Mouse (Mus musculus) adrenal gland, adult 18-20 months (tissue): ENCODE measurements around the gene Tsnaxip1. TPM values are rescaled to one million over a fixed set of nuclear protein-coding genes. Genes with fewer than 3 reads are reported as not detected.

ENCODE experiments used
- DNase-seq, 2 experiments: peaks; one replicate each; pipeline ENCODE4 v3.0.0; 2021 to 2022; ENCODE audit warnings: low spot score in 2 of 2
- long read RNA-seq, 2 experiments: library from polyadenylated mRNA; stranded (forward); transcript quantifications; one replicate each; pipeline ENCODE4 v2.0.0; 2021
- total RNA-seq, 2 experiments: library from RNA; stranded (reverse); gene quantifications; 1 replicate in 1 of 2; 2 replicates in 1 of 2; pipeline ENCODE4 v1.2.3; 2021

The Tsnaxip1 gene
- not detected for total RNA-seq
- long read RNA-seq, experiment 1, partial matches to known transcripts = 0 of 1 reads
- long read RNA-seq, experiment 1, other reads (novel, unspliced or antisense) = 1 of 1 reads
- long read RNA-seq, experiment 2, partial matches to known transcripts = 0 of 1 reads
- long read RNA-seq, experiment 2, other reads (novel, unspliced or antisense) = 1 of 1 reads

DNA sequence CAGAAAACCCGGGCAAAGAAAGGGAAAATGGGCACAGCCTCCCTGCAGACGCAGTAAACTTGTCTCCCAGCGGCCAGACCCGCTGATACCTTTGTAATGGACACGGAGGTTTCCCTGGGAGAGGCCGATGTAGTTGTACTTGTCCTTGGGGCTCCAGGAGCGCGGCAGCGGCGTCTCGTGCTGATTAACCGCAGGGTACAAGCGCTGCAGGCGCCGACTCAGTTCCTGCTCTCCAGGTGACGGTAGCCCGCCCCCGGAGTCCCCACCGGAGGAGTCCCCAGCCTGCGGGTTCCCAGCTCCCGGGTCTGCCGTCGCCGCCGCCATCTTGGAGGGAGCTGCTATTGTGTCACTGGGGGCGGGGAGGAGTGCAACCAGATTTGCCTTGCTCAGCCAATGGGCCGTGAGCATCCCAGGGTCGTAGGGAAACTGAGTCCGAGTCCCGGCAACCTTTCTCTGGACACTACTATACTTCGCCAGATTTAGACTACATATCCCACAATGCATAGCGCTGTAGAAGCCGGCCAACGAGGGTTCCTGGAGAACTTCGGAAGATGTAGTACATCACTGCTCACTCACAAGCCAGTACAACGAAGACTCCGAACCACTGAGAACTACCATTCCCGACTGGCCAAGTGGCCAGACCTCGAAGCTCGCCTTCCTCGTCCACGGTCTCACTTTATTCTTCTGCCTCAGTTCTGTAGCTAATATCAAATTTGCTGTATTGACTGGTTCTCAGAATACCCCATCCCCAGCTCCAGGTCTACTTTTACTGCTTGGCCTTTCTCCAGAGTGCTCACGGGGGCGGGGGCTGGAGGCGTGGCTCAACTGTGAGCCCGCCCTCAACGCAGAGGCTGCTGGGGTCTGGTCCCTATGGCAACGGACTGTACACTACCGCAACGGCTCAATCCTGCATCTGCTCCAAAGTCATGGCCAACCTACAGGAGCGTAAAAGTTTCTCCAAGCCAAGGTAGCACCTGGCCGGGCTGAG is at the start of gene Tsnaxip1, which contains the start of gene Ranbp10:
Tsnaxip1 (plus strand) TSS at position 871 of the 988 bp plus-strand sequence.
Ranbp10 (minus strand) TSS at position 490 of the 988 bp plus-strand sequence.
- DNase-seq = peak; percentile 89

DNA sequence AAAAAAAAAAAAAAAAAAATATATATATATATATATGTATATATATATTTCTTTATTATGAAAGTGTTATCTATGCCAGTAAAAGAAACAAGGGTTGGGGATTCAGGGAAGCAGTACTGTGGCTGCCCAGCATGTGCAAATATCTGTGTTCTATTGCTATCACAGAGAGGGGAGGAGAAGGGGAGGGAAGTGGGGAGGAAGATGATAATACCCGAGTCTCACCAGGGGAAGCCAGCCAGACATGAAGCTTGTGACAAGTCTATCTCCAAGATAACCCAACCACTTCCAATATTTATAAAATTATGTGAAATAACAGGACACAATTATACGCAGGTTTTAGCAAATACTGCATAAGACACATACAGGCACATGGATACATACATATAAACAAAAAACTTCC is 49.7 kb upstream of the Tsnaxip1 start:
- no peak for DNase-seq

DNA sequence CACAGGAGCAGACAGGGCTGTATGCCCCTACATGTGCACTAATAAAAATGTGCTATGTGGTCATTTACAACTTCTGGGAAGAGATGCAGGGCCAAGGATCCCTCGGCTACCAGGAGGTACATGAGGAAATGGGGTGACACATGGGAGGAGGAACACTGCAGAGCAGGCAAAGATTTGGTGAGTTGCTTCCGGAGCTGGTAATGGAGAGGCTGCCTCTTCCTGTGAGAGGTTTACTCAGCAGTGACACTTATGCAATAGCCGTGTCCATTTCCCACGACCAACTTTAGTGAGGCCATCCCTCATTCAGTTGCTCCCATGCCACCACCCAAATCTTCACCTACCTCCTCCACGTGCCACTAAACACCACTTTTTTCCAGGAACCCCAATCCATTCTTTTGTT is 47.2 kb upstream of the Tsnaxip1 start:
- no peak for DNase-seq

DNA sequence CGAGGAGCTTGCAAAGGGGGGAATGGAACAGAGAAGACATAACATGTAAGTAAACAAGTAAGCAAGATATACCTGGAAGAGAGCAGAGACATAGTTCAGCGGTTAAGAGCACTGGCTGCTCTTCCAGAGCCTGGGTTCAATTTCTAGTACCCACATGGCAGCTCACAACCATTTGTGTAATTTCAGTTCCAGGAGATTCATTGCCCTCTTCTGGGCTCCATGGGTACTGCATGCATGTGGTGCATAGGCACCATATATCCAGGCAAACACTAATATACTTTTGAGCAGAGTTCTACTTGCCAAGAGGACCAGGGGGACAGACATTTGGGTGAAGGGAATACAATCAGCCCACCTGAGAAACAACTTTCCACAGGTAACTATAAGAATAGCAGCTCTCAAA is 39.3 kb upstream of the Tsnaxip1 start:
- DNase-seq = peak; percentile 47 to 67

DNA sequence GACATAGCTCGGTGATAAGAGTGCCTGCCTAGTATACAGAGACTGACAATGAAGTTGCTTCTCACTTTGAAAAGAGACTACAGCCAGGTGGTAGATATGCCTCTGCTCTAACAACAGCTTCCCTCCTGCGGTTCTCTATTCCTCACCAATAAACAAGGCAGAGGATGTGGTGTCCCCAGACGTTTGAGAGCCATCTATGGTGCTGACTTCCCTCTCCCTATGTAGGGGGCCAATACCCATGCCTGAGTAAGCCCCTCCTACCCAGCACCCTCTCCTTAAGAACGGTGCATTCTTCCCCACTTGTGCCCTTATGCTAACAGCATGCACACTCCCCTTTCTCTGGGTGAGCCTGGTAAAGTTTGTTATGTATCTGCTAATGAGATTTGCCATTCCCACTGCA is 38.6 kb upstream of the Tsnaxip1 start:
- DNase-seq = no peak

DNA sequence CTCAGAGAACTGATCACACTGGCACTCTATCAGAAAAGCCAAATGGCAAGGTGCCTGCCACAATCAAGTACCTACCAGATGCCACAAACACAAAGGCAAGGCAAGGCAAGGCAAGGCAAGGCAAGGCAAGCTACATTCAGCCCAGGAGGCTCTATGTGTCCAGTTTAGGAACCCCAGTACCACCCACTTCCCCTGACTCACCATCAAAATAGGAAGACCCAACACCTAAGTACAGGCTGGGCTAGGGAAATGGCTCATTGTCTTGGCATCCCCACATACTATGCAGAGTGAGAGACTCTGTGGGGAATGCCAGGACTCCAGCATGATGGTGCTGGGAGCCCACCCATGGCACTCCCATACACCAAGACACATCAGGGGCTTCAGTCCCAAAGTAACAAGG is 37.9 kb upstream of the Tsnaxip1 start:
- DNase-seq = no peak

DNA sequence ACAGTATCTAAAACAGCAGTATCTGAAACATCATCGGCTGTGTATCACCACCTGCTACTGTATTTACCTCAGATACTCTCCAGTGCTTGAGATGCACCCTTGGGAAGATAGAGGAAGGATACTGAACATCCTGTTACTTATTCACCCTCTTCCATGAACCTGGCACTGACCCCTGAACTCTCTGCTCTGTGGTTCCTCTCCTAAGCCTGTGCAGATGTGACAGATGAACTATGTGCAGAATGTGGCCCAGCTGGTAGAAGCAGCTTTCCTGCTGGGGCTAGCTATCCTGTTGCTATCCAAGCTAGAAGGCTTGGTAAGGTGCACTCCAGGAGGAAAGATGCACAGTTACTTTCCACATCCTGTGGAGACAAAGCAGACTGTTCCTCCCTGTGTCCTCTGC is 34.2 kb upstream of the Tsnaxip1 start:
- no peak for DNase-seq

DNA sequence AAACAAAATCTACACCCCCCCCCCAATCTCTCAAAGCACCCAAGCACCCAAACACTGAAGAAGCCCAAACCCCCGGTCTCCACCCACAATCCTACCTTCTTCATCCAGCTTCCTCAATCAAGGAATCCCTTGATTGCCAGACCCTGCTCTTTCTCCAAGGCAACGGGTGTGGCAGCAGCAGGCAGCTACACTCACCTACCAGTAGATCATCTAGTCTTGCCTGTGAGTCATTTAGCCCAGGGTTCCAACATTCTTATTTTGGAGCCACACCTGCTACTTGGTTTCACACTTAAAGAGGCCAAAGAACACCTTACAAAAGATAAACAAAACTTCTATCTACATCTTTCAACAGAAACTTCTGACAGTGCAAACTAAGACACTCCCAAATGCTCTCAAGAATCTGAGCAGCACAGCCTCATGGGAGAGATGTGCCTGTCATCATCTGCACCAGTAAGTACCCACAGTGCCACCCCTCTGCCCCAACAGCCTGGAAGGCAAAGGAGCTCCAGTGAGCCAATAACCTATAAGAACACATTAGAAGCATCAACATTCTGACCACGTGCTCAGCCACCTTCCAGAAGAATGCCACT is 33.4 kb upstream of the Tsnaxip1 start:
- DNase-seq = no peak

DNA sequence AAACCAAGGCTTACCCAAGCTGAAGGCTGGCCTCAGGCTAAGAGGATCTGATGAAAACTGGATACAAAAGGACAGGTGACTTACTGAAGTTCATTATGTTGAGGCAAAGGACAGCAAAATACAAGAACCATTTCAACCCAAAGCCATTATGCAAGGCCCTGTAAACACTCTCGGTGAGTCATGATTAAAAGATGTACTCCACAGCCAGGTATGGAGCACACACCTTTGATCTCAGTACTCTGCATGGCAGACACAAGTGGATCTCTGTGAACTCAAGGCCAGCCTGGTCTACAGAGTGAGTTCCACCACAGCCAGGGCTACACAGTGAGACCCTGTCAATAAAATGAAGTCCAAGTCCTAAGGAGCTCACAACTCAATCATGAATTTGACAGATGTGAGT is 31.7 kb upstream of the Tsnaxip1 start:
- DNase-seq = no peak

DNA sequence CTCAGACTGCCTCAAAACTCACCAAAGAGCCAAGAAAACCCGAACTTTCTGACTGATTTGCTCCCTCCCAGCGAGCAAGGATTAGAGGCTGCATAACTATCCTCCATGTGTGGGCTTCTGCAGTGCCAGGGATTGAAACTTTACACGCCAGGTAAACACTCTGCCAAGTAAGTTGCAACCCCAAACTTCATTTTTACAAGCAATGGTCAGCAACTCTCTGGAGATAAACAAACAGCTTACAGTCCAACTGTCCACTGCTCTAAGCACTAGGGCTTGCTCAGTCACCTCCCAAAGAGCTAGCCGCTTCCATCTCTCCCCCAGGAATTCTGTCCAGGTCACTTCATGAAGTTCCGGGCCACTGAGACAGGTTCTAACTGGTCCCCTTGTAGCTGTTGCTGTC is 29.1 kb upstream of the Tsnaxip1 start:
- DNase-seq = no peak

DNA sequence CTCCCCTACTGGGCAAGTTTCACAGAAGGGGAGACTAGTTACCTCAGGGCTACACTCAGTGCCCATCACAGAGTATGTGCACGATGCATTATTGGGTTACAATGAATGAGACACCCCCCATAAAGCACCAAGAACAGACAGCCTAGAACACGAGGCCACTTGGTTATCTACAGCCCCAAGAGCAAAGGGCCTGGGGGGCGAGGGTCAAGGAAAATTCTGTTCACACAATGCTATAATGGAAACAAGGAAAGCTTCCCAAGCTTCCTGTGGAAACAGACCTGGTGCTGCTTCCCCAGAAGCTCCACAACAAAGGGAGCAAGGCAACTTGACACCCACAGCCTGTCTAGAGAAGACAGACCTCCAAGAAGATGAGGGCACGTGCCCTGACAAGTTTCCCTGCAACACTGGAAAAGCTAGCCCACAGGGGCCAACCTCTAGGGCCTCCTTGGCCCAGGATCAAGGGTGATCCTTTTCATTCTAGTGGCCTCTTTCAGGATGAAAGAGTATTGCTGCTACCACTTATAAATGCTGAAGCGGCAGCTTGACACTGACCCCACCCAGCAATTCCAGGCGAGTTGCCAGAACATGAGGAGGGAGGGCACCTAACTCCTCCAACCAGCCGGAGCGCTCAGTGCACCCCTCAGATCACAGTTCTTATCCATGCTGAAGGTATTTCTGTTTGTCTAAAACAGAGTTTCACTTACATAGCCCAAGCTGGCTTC is 28.3 kb upstream of the Tsnaxip1 start:
- peak; percentile 64 to 69 for DNase-seq

DNA sequence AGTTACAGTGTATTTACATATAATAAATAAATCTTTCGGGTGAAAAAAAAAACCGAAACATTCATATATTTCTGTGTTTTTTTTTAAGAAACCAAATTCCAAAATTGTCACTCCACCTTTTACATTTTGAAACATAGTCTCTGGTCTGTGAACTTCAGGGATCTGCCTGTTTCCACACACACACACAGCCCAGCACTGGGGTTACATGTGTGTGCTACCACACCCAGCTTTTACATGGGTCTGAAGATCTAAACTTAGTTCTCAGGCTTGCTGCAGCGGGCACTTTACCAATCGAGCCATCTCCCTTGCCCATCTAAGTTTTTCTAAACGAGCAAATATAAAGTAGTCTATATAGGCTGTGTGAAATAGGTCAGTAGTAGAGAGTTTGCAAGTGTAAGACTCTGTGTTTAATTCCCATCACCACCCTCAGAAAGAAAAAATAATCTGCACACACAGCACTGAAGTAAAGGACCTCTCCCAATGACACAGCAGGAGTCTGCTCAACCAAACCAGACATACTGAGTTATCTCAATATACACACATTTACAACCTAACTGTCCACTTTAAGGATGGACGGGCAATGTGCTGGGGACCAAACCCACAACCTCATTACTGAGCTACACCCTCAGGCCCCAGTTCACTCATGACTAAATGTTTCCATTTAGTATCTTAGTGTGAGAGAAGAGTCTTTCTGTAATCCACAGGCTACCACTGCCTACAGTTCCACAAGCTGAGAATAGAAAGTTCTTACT is 26.2 kb upstream of the Tsnaxip1 start:
- no peak for DNase-seq

DNA sequence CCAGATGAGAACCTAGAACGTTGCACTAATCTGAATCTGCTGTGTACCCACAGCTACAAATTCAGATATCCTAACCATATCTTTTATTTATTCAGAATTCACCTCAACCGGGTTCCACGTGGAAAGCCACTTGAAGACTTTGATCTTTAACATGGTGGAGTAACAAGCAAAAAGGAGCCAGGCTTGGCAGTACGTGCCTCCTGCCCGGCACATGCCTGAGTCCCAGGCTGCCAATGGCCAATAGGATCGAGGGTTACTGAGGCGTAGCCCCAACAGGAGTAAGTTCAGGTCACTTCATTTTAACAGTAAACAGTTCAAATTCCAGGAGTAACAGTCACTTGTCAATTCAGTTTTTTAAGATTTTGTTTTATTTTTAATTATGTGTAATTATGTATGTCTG is 22.7 kb upstream of the Tsnaxip1 start:
- DNase-seq = no peak

DNA sequence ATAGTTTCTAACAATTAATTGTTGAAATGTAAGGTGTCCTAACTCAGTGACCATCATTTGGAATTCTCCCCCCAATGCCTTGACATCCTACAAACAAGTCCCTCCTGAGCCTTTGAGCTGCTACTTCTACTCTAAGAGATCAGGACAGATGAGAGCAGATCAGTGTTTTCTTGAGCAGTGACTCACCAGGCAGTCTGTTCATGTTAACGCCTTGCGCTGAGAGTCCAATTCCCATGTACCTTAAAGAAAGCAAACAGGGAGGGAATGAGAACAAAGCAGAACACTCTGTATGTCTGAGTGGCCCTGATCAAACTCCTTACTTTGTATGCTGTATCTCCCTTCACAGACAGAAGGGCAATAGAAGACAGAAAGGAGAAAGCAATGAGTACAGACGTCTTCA is 22.2 kb upstream of the Tsnaxip1 start:
- DNase-seq = no peak

DNA sequence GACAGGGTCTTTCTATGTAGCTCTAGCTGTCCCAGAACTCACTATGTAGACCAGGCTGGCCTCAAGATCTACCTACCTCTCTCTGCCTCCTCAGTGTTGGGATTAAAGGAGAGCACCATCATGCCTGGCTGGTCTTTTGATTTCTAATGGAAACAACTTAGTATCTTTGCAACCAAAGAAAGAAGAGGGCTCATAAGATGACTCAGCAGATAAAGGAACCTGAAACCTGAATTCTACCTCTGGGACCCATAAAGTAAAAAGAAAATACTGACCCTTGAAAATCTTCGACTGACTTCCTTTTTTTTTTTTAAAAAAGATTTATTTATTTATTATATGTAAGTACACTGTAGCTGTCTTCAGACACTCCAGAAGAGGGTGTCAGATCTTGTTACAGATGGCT is 21.6 kb upstream of the Tsnaxip1 start:
- DNase-seq = no peak

DNA sequence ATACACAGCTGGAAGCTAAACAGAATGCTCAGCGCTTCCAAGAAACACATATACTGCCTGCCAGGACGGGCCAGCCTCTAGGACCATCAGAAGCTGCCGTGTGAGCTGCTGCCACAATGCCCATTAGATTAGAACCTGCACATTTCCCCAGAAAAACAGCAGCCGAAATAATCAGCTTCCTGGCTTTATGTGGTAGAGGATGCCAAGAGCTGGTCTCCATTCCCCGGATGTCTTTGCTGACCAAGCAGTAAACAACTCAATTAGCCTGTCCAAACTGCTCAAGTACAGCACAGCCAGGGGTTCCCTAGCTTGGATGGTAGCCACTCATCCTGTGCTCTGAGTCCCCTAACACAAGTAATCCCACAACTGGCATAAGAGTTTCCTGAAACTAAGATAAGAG is 19.8 kb upstream of the Tsnaxip1 start:
- no peak for DNase-seq

DNA sequence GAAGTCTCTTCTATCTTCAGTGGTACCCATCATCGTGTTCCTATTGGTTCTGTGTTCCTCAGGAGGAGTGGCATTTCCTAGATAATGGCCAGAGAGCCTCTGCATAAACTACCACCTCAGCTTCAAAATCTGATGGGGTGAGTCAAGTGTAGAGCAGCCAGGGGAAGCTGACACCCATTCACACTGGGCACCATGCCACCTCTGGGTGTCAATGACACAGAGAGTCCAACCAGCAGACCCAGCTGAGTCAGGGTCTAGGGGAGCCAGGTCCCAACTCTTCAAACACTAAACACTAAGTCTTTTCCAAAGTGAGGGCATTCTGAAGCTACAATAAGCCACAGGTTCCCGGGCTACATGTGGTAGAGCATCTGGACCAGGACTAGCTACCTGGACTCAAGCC is 19.1 kb upstream of the Tsnaxip1 start:
- peak; percentile 27 to 30 for DNase-seq

DNA sequence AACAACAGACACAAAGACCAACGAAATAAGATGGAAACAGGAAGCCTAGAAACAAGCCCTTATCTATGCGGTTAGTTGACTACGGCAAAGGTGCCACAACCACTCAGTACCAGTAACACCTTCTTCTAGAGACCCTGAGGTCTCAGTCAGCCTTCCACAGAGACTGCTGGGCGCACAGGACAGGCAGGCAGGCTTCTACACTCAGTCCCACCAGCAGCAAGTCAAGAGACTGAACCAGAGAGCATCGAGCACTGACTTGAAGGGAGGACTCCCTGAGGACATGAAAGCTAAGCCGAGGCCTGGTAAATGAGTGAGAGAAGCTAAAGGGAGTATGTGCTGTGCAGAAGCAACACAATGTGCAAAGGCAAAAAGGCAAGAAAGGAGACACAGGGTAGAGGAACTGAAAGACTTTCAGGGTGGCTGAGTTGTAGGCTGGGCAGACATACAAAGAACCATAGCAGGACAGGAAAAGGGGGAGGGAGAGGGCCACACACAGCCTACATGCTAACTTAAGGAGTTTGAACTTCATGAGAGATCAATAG is 17.2 kb upstream of the Tsnaxip1 start:
- no peak for DNase-seq

DNA sequence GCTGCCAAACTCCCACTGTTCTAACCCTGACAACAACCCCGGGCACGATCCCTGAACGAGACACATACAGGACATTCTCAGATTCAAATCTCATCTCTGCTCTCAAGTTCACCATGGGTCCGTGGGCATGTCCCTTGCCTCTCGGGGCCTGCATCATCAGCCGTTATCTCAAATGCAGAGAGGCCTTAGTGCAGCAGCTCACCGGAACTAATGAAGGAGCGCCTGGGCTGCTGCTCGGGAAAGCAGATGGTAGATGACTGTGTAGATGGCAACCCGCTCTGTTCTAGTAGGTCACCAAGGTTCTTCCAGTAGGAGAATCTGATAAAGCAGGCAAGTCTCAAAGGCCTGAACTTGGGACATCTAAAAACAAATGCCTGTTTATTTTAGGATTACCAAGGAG is 16.5 kb upstream of the Tsnaxip1 start:
- DNase-seq = no peak

DNA sequence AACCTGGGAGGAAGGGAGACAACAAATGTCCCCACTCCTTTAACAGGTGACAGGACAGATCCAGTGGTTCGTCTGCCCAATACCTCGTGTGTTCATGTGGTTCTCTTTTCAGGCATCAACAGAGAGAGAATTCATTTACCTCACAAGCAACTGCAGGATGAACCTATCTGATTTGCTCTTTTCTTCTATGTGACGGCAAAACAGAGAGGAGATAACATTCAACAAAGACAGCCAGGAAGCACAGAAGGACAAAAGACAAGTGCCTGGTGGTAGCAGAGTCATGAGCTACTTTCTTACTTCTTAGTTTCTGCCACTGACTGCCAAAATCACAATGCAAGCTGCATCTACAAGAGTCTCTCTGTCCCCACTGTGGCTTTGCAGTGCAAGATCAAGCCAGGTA is 16.0 kb upstream of the Tsnaxip1 start:
- no peak for DNase-seq
